Mouse (Mus musculus) cortical plate, adult 2 months (tissue): Measurements from ENCODE around the gene Akap6.

Experiments used
- CTCF ChIP-seq: fragments of 200-500 bp; IDR thresholded peaks from 2 replicates; pipeline ENCODE4 v1.5.1; 2011; ENCODE audit warnings: mild to moderate bottlenecking, control low read depth, low read length; ENCODE audit not compliant: insufficient read depth; ENCODE audit errors: extremely low read depth
- POLR2A ChIP-seq: fragments of 200-500 bp; IDR thresholded peaks from 2 replicates; pipeline ENCODE4 v1.6.1; 2011; ENCODE audit warnings: mild to moderate bottlenecking, low read length, control low read depth; ENCODE audit not compliant: insufficient read depth; ENCODE audit errors: extremely low read depth

- no peak for TF ChIP-seq POLR2A
- no peak for TF ChIP-seq CTCF
Observed at GRCm38 (mm10) chr12:52739326-52739725, 40.1 kb downstream of the Akap6 start.
